Mouse (Mus musculus): ENCODE results near the gene Fam167b.

DNA sequence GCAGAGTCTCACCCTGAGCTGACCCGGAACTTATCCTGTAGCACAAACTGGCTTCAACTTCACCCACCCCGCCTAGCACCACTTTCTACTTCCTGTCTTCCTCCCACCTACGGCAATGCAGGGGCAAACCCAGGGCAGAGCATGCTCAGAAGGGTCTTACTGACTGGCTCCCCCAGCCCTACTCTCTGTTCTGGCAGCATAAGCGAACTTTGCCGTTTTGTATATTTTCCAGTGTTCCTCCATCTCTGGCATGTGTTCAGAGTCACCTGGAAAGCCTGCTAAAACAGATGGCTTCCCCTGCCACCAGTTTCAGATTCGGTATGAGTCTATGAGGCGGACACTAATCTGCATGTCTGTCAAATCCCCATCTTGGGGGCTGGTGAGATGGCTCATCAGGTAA is 2.0 kb upstream of the Fam167b start:
- TF ChIP-seq EP300 (IDR thresholded peaks at IDR 0.05; ENCODE audit: low read depth) (no peak), CTCF (IDR thresholded peaks at IDR 0.05; ENCODE audit: low read depth) (no peak)

Data from liver, postnatal 0 days (tissue).